Mouse (Mus musculus) common myeloid progenitor, adult 5-6 weeks (primary cell): ENCODE measurements at regions not wholly inside any gene's neighbourhood (a gene's known extent, or its start where the extent isn't known, plus 50 kb on each side); places are given as distances from the start of the nearest gene placed in this dataset.

Experiments
- ATAC-seq: replicated peaks from 2 replicates; pipeline ENCODE4 v1.8.0; 2016; ENCODE audit warnings: low read depth, mild to moderate bottlenecking, moderate TSS enrichment, inconsistent platforms; ENCODE audit not compliant: poor library complexity, severe bottlenecking

DNA sequence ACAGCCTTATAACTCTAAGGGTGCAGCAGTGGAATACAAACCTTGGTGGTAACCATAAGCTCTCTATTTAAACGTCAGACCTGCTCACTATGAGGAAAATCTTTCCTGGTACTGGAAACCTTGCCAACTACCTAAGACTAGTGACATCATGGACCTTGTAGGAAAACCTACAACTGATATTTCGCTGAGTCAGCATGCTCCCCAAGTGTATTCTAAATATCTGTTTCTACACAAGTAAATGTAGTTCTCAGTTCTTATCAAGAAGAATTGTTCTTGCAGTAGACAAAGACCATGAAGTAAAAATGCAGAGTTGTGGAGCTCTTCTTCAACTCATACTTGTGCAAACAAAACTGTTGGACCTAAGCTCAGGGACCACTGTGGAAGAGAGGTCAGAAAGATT, 280.9 kb downstream of the Isl1 start:
- no peak for ATAC-seq

DNA sequence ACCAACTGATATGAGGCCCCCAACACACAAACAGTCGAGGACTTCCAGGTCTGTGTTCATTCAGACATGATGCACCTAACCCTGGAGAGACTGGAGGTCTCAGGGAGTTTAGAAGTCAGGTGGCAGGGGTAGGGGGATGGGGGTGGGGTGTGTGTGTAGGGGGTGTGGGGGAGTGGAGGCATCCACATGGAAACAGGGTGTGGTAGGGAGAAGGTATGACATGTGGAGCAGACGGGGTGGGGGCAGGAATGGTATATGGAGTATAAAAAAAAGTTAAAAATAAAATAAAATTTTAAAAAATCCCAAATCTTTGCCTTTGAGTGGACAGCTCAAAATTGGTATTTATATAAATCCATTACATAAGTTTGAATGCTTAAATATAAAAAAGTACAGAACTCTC, 282.3 kb downstream of the Isl1 start:
- no peak for ATAC-seq

DNA sequence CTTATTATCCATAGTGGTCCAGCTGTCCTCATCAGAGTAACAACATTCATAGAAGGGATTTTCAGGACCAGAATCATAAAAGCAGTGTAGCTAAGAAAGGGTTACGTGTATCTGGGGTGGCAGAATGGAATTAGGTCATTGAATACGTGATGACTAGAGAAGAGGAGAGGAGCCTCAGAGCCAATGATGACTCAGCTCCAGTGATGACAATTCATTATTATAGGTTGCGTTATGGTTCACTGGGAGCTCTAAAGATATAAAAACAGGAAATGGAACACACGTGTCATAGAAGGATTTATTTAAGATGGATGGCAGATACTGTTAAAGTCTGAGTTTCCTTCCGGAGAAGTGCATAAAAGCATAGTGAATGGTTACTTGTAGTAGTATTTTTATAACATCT, 291.6 kb downstream of the Isl1 start:
- no peak for ATAC-seq

DNA sequence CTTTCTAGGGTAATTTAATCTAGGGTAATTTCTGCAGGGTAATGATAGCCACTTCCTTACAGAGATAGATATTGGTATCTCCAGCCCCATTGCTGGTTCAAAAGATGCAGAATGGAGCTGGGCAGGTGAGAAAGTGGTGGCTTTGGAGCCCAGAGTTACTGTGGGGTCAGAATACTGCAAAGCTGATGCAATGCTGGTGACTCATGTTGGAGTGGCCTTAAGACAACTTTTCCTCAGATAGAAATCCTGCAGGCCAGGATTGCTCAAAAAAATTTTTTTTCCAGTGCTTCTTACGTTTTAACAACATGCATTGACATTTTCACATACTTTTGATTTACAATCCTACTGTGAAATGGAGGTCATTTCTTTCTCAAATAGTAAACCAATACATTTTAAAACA, 305.8 kb downstream of the Isl1 start:
- ATAC-seq = no peak

DNA sequence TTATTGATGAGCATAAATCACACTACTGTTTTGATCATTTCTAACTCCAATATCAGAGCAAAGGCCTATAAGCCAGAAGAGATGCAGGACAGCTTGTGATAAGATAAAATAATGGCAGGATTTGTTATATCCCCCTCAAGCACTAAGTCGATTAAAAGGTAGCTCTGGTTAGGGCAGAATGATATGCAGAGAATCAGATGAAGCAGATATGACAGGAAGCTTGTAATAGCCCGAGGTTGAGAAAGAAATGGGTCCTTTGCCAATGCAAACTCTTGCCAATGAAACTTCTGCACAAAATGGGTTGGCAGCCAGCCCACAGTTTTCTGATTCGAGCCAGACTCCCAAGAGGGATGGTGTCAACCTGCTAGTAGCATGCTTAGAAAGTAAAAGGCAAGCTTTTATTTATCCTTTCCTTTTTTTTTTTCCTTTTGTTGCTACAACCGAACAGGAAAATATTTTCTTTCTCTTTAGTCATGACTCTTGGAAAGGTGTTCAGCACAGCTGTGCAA, 307.0 kb downstream of the Isl1 start:
- ATAC-seq = no peak

DNA sequence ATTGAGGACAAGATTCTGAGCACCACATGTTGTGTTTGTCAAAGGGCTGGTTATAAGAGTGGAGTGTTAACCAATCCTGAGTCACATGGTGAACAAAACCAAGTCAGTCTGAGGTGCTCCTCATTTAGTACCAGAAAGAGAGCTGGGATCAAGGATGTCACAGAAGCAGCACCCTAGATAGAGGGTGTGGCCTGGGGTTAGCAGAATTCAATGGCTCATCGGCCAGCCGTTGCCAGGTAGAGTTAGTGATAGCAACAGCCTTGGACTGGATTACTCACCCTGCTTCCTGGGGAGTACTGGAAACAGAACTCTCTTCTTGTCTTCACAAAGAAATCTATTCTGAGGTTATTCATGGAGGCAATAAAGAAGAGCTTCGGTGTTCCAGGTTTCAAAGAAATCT, 318.9 kb downstream of the Isl1 start:
- no peak for ATAC-seq

DNA sequence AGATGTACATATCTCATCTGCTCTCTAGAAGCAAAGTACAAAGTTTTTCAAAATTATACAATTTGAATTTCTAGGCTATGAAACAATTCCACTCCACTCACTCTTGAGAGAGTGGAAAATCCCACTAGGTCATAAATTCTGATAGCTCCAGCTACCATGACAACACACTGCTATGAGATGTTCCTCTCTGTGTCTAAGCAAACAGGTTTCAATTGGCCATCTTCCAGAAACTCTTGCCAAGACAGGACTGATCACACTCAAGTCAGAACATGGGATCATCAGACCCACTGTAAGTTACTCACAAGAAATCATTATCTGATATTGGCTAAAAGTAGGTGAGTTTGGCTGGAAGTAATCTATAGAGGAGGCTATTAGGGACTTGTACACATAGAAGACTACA, 320.4 kb downstream of the Isl1 start:
- no peak for ATAC-seq

DNA sequence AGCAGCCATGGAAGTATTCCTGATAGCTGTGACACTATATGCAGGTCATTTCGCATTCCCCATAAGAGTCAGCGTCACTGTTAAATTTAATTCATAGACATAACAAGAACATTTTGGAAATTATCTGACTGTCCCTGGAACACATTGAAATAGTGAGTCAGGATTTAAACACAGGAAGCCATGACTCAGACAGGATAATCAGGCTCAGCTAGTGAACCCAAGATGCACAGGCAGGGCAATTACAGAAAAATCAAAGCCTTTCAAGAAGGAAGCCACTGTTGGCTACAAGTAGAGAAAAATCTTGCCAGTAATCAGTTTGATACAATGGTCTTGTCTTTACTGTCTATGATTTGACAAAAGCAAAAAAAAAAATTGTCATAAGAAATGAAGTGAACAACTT, 323.2 kb downstream of the Isl1 start:
- ATAC-seq = no peak

DNA sequence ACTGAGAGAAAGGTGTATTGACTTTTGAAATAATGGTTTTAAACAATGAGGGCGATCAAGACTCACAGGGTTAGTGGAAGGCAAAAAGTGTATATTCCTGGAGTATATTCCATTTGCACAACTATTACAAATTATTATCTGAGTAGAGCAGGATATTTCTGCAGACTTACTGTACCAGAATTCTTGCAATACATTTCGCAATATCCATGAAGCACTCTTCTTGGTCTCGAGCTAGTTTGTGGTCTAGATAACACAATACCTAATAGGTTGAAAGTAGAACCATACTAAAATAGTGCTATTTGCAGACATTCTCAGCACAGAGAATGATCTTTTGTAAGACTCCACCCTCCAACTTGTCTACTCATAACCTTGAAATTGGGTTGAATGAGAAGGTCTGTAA, 323.8 kb downstream of the Isl1 start:
- ATAC-seq = no peak

DNA sequence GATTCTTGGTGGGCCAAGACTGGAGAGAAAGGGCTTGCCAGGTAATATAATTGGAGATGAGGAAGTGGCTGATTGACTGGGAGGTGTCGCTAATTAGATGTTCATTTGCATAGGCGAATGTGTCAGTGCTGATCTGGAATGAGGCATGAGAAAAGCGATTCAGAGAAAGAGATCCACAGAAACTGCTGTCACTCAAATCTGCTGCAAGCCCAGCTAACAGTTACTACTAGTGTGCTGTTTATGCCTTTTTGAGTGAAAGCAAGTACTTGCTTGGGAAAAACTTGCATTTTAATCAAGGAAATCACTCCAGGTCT, 331.6 kb downstream of the Isl1 start:
- ATAC-seq = no peak

DNA sequence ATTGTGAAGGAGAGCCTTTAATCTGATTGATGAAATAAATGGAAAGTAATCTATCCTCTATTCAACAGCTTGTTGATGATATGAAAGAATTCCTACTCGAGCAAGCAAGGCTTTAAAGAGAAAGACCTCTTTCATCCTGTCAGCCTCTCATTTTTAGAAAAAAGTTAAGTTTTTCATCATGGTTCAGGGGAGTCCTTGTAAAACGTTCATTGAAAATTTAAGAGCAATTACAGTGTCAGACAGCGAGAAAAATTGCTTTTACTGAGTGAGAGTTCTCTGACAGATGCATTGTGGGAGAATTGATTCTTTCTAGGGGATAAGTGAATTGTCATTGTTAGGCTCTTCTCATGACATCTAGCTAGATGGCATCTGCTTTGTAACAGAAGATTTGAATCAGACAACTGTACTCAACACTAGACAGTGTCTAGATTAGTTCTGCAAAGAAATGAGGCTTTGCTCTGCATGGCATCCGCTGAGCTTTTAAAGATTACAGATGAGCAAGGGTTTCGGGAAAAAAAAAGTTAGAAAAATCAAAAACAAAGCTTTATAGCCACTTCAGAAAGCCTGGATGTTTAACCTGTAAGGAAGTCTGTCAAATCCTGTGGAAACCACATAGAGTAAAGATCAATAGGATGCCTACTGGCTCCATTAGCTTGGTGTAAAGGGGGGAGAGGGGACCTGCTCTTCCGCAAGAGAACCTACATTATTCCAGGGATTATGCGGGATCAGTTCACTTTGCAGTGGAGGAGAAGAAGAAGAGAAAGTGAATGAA, 332.2 kb downstream of the Isl1 start:
- no peak for ATAC-seq
